Mouse (Mus musculus) heart, adult 9 months (tissue): ENCODE measurements at regions not wholly inside any gene's neighbourhood (a gene's known extent, or its start where the extent isn't known, plus 50 kb on each side); places are given as distances from the start of the nearest gene placed in this dataset.
A peak's percentile ranks its signal among the peaks of the same experiment; 100 is the strongest.

ENCODE experiments used
- DNase-seq, 2 experiments: peaks; one replicate each; pipeline ENCODE4 v3.0.0; 2022; ENCODE audit warnings: low spot score in 2 of 2

DNA sequence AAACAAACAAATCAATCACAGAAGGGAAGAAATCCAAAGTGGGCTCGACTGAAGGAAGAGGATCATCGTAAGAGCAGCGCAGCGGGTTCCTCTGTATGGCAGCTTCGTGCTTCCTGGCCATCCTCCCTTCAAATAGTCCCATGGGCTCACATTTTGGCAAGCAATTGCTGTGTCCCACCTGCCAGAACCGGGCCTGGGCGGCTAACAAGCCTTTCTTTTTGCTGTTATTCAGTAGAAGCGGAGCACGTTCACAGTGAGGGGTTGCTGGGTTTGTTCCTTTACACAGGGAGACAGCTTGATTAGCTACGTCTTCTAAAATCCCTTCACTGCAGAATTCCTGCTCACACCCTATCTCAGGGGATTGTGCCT lies 258.6 kb upstream of the Prok2 start:
- no peak for DNase-seq

DNA sequence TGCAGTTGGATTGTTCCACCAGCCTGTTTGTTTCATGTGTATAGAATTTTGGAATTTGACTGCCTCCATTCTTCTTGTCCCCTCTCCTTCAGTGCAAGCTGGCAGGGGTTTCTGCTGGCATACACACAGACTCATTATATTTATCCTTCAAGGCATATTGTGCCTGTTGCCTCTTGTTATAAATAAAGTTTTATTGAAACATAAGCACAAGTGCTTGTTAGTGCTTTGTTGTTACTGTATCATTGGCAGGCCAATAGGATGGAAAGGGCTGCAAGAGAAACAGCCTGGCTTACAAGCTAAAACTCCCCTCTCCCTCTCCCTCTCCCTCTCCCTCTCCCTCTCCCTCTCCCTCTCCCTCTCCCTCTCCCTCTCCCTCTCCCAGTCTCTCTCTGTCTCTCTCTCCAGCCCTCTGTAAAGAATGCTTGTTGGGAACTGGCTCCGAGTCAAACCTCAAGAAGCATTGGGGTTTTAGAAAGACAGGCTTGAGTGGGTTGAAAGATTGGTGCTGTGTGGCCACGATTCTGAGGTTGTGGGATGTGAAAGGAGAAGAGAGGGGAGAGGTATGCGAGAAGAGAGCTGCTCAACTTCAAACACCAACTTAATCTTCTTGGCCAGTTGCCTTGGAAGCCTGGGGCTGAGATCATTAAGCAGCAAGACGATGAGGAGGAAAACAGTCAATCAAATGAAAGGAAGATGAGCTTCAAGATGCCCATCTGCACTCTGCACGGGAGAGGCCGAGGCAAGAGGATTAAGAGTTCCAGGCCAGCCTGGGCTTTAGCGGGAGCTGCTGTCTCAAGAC lies 258.1 kb upstream of the Prok2 start:
- DNase-seq, result no peak

DNA sequence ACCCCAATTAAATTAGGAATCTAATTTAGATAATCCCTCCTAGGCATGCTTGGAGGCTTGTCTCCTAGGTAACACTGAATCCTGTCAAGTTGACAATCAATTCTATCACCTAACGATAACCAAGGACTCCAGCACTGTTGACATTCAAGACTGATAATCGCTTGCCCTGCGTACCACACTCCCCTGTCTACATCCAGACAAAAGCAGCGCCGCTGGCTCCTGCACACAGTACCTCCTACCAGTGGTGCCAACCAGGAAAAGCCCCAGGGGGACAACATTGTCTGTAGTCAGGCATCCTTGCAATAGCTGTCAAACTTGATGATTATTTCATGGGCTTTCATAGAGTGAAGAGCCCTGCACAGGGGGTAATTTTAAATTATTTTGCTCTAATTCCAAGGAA lies 253.4 kb upstream of the Prok2 start:
- DNase-seq, result no peak

DNA sequence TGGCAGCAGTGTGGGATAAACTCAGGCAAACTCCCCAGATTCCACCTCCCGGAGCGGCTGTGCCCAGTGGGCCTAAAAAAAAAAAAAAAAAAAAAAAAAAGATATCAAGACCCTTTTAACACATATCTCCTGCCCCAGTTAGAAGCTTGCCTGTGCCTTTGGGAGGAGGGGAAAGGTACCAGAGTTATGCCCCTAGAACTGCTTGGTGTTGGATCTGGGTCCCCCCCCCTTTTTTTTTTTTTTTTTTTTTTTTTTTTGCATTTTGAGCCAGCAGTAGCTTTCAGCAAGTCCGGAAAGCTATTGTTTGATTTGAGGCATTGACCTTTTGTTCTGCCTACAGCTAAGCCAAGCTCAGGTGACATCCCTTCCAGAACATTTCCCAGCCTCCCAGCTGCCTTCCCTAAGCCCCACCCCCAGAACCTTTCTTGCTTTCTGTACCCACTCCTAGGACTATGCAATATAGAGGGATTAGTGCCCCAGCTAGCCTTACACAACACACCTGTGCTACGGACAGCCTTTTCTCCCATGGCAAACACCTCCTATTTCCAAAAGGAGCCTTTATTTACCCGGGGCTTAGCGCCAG lies 252.1 kb upstream of the Prok2 start:
- DNase-seq, result no peak

DNA sequence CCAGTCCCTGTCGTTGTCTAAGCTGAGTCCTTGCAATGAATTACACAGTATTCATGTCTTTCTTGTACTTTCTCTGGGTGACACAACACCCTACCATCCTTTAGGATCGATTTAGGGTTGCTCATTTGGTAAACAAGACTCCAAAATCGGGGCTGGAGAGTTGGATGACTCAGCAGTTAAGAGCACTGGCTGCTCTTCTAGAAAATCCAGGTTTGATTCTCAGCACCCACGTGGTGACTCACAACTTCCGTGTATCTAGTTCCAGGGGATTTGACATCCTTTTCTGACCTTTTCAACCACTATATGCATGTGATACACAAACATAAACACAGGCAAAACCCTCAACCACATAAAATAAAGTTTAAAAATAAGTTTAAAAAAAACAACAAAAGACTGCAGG lies 250.0 kb upstream of the Prok2 start:
- no peak for DNase-seq

DNA sequence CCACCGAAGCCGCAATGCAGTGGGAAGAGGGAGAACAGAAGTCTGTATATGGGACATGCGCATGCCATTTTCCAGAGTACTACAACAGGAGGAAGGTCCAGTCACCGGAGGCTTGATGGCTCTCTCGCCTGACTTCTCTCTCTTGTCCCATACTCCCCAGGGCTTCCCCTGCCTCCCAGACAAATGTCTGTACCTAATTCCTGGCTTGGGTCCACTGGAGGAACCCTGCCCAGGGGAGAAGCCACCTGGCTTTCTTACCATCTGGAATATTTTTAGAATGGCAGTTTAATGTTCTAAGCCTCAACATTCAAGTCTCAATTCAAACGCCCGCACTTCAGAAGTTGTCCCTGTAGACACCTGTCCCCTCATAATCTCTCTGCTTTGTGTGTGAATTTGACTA lies 249.3 kb upstream of the Prok2 start:
- no peak for DNase-seq

DNA sequence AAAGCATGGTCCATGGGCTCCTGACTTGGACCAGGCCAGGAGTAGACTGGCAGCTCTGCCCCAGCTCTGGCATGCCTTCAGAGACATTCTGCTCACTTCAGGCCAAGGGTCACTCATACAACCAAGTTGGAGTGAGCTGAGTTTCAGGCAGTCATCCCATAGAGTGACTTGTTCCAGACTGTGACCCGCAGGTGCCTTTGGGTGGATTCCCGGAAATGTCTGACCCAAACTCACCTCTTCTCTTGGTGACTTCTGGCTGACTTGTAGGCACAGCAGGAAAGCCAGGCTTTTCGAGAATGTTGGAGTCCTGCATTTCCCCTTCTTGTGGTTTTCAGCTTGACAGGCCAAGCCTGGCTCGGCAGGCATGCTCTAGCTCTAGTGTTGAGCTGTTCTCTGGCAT lies 248.3 kb upstream of the Prok2 start:
- DNase-seq, result peak; percentile 52 to 65

DNA sequence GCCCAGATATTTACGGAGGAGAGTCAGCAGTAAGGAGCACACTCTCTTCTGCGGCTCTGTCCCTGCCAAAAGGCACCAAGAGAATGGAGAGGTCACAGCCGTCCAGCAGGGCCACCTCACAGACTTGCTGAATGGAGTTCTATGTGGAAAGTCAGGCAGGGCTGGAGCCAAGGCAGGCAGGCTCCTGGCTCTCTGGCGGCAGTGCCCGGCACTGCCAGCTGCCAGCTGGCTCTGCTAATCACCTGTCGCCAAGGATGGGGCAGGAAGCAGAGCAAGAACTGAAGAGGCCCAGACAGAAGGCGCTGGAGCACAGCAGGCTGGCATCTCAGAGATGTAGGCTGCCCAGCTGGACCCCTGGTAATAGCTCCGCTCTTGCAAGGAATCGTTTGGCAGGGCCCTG lies 245.2 kb upstream of the Prok2 start:
- peak; percentile 68 to 70 for DNase-seq

DNA sequence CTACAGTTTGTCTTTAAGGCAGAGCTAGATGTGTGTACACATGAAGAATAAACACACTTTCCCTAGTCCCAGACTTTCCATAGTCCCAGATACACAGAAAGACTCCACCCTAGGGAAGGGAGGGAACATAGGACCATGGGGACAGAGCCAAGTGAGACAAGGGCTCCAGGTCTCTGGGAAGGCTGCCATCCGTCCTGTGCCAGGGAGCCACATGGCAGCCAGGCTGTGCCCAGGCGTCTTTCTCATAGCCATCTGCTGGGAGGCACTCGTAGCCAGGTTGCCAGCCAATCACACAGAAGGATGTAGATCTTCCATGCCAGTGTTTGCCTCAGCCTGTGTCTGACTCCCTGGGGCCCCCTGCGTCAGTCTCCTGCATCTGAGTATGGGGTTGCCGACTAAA lies 242.7 kb upstream of the Prok2 start:
- peak; percentile 73 to 77 for DNase-seq

DNA sequence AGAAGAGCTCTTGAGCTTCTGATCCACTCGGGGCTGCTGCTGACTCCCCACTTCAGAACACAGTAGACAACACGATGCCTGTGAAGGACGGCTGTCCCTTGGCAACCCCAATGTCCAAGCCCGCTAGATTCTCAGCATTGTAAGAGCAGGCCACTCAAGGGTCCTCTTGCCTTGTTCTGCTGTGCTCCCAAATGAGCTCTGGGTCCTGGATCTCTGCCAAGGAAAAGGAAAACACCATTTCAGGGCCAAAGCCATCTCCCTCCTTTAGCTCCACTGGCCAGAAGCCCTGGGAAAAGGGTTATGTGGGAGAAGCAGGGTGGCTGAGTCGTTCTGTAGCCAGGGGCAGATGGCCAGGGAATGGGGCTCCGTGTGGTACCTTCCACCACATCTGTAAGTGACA lies 241.3 kb upstream of the Prok2 start:
- no peak for DNase-seq

DNA sequence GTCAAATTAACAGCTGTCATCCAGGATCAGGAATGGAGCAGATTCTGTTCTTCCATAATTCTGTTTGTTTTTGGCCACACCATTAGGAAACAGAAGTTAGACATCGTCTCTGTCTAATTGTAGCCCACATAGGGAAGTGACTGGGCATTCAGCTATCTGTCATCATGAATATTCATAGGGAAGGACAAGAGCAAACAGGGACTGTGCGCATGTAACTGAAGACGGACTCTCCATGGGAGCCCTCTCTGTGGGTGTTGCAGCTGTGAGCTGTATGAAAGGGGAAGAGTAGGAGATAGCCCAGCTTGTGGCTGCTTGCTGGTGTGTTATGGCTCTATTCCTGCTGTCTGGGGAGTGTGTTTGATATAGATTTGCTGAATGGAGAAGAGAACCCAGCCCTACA lies 238.3 kb upstream of the Prok2 start:
- DNase-seq, result no peak

DNA sequence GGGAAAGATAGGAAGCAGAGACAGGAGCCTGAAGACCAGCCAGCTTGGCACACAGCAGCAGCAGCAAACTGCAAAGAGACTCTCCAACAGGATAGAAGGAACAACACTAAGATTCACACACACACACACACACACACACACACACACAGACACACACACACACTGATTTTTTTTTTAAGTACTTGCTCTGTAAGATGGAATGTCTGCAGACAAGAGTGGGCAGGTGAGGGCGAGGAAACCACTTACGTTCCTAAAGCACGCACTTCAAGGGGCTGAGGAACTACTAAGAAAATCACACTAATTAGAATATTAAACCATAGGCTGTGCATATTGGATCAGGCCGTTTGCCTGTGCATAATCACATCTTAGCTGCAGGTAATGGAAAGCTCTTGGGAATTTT lies 237.8 kb upstream of the Prok2 start:
- DNase-seq, result no peak

DNA sequence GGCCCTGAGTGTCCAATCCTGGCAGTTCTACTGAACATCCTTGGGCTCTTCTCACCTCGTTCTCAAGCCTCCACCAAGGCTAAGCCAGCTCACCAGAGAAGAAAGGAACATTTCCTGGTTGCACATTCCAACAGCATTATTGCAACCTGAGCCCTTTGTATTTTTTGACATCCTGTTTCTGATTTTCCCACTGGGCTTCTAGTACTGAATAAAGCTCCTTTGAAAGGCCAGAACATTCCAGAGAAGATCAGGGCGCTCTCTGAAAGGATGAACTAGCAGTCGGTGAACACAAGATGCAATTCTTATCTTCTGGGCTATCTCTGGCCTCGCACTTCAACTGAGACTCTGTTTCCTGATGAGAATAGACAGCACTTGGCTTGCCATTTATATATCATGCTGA lies 233.2 kb upstream of the Prok2 start:
- DNase-seq, result no peak

DNA sequence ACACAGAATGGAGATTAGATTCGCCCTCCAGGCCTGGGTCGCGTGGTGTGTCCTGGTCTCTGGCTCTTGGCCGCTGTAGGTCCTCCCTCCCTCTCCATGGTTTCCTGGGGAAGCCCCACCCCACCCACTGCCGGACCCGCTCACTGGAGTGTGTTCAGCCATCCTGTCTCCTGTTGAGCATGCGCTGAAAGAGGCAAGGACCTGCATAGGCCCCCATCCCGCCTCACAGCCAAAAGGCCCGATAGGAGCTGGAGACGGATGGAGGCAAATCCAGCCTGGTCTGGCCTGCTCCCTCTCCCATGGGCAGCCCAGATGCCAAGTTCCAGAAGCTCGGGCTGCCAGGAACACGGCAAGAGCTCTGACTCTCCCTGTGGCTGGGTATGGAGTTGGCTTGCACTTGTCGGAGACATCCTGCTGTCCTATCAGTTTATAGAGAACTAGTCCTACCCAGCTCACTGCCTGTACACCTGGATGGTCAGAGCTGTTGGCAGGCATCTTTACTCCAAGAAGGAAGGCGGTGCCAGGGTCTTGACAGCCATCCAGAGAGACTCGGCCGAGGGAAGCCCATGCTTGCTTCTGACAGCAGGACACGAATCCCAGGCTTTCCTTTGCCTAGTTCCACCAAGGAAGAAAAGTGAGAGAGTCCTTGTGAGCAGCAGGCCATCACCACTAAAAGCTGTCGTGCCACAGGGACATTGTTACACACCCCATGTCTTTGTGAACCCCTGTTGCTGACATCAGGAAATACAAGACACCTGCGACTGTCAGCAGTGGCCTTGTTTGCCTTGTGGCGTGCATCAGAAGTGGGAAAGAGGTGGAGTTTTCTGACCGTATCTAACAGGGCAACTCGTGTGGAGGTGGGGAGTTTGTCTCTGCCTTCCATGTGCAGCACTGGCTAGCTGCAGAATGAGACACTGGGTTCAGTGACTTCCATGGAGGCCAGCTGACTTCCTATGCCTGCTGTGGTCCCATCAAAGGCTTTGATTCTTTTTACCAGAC lies 228.9 kb upstream of the Prok2 start:
- DNase-seq, result no peak

DNA sequence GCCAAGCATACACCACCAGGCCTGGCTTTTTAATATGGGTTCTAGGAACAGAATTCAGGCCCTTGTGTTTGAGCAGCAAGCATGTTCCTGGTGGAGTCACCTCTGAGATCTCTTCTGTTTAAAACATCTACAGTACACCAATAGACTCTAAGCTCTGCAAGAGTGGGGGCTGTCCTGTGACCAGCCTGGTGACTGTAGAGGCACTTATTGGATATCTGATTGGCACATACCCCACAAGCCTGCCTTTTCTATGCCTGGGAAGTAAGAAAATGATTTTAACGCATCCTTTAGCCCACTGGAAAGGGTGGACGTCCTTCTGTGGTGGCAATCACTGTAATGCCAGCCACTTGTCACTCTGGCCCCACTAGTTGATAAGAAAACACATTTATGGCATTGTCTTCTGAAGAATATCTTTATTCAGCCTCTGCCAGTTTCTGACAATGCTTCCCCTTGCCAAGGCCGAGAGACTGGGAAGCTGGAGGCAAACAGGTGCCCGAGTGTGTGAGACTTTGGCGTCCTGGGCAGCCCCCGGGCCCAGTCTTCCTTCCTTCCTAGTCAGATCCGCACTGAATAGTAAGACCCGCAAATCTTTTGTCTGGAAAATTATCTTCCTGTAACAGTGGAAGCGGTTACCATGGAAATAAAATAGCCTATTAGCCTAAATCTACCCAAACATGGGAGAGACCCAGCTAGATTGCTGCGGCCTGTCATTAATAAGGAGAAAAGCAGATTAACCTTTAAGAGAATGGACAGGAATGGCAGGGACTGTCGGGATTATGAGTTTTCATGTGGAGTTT lies 228.0 kb upstream of the Prok2 start:
- DNase-seq, result no peak

DNA sequence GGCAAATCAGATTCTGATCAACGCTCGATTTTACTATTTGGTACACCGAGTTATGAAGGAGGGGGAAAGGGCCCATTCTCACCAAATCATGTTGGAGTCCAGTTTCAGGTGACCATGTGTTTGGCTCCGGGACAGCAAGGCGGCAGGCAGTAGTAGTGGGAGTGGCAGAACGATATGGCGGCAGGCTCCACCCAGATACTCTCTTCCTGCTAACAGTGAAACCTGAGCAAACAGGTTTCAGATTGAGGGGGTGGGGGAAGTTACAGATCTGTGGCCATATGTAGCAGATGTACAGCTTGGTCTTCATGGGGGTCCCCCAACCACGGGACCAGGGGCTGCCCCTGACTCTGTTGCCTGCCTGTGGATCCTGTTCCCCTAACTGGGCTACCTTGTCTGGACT lies 224.6 kb upstream of the Prok2 start:
- DNase-seq, result no peak

DNA sequence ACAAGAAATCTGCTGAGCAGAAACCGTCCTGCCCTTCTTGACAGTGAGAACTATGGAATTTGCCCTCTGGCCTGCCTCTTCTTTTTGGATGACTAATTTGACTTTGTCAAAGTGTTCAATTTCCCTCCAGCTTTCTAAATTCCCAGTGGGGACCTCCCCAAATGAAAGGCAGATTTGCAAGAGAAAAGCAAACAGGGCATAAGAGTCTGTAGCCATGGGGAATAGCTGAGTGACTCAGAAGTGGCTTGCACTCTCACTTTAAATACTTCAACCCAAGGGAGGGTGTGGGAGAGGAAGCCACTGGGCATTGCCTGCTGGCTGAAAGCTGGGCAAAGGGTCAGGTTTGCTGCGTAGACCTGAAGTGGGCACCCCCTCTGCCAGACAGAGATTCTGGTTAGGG lies 220.7 kb upstream of the Prok2 start:
- no peak for DNase-seq

DNA sequence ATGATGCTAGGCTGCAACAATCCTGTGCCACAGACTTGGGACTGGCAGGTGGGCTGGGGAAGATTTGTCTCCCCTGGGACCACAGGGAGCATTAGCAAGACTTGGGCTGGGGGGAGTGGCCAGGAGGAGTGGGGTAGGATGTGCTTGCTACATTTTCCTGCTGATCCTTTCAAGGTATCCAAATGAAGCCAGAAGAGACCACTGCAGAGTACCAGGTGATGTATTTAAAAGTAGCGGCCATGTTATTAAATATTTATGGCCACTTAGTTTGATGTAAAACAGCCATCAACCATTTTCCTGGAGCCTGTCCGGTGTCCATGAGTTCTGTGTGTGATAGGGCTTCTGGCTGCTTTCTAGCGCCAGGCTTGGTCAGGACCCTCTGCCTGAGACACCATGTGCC lies 220.3 kb upstream of the Prok2 start:
- no peak for DNase-seq

DNA sequence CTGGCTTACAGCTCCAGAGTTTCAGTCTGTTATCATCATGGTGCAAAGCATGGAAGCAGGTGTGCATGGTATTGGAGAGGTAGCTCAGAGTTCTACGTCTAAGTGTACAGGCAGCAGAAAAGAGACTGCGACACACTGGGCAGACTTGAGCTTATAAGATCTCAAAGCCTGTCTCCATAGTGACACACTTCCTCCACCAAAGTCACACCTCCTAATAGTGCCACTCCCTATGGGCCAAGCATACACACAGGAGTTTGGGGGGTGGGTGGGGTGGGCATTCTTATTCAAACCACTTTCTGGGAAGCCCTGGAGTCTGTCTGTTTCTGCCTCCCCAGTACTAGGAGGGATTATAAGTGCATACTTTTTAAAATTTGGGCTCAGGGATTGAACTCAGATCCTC lies 219.5 kb upstream of the Prok2 start:
- DNase-seq, result no peak

DNA sequence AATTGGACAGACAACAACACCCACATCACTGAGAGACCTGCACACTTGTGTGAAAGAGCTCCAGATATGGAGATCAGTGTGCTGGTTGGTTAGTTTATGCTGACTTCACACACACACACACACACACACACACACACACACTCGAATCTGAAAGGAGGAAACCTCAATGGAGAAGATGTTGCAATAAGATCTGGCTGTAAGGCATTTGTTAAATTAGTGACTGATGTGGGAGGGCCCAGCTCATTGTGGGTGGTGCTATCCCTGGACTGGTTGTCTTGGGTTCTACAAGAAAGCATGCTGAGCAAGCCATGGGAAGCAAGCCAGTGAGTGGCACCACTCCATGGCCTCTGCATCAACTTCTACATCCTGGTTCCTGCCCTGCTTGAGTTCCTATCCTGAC lies 216.8 kb upstream of the Prok2 start:
- DNase-seq, result no peak

DNA sequence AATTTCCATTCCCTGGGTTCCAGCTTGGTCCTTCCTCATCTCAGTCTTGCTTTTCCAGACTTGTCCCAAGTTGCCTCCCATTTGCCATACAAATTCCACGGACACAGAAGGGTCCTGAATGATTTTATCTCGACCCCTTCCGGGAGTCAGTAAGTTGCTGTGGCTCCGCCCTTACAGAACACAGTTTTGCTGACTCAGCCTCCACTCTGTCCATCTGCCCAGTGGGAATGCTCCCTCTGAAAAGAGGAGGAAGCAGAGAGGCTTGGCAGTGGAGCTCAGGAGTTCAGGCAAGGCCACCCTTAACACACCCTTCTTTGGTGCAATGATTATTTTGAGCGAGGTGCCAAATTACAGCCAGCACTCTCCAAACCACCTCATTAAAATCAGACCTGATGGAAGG lies 213.9 kb upstream of the Prok2 start:
- no peak for DNase-seq

DNA sequence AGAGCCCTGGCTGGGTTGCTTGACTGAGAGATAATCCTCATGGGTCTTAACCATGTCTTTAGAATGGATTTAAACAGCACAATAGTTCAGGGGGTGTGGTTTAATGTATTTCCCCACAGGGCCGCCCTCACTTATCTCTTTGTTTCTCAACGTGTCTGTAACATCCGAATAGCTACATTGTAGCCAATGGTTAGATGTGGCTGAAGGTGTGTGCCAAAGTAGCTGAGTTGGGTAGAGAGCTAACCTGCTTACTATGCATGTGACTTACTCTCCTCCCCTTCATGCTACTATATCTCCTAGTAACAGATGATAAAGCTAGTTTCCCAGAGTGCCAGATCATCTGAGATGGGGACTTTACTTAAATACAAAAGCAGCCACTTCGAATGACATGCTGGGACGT lies 213.2 kb upstream of the Prok2 start:
- no peak for DNase-seq
